Mouse (Mus musculus): ENCODE results near the gene Spsb2. TPM values are rescaled to one million over a fixed set of nuclear protein-coding genes. Genes with fewer than 3 reads are reported as not detected.

The Spsb2 gene
- polyA plus RNA-seq, 1 experiment from 2014 or later: 8.0 TPM

DNA sequence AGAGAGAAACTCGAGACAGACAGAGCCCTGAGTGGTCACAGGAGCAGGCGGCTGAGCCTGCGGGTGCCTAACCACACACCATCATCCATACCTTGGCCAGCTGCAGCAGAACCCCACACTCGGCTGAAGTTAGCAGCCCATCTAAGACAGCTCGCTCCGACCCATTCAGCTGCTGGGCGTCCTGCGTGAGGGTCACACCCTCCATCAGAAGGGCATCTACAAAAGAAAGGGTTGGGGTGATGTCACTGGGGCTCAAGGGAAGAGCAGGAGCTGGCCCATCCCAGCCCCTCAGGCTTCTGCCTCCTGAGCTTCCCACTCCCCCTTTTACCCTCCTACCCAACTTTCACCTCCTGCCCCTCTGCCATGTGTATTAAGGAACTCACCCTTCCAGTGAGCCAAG is 42.1 kb downstream of the Spsb2 start:
- Histone ChIP-seq H3K4me2 (replicated peaks; ENCODE audit: low read depth, low read length) (no peak overlapping the region), H3K27me3 (ENCODE audit: control insufficient read depth, insufficient read depth, low read length) (no peaks in the 10 kb centered on the region), H3K4me3 (ENCODE audit: low read depth, low read length) (no peak overlapping the region), H3K9me3 (ENCODE audit: control insufficient read depth, low read depth, low read length) (no peaks in the 10 kb centered on the region), H3K27ac (ENCODE audit: low read length) (no peak overlapping the region), H3K9ac (replicated peaks; ENCODE audit: low read depth, low read length) (no peak overlapping the region), H3K36me3 (ENCODE audit: control insufficient read depth, insufficient read depth, low read length) (peaks cover 5% of the 10 kb centered on the region), H3K4me1 (ENCODE audit: control insufficient read depth, insufficient read depth, low read length) (0 out of 2 replicates have a peak, but pooled peaks cover 4% of the 10 kb centered on the region)
- ATAC-seq (ENCODE audit: insufficient number of reproducible peaks, insufficient read depth, low FRiP score, low read depth): no peak
- WGBS: 48% methylated on average over 8 of the region's 8 CpGs

GRCm38 (mm10) chr6:124854647-124855046 is 46.2 kb downstream of the Spsb2 start:
- no peak for ATAC-seq (ENCODE audit: insufficient number of reproducible peaks, insufficient read depth, low FRiP score, low read depth)
- H3K9ac ChIP-seq (replicated peaks; ENCODE audit: low read depth, low read length): no peak overlapping the region
- H3K9me3 ChIP-seq (ENCODE audit: control insufficient read depth, low read depth, low read length): no peaks in the 10 kb centered on the region
- H3K36me3 ChIP-seq (ENCODE audit: control insufficient read depth, insufficient read depth, low read length): no peaks in the 10 kb centered on the region; the same call in none of the 2 replicates
- 62% methylated on average over 12 of the region's 12 CpGs for WGBS
- no peak overlapping the region for H3K4me2 ChIP-seq (replicated peaks; ENCODE audit: low read depth, low read length)
- no peak overlapping the region for H3K27ac ChIP-seq (ENCODE audit: low read length)
- no peaks in the 10 kb centered on the region for H3K27me3 ChIP-seq (ENCODE audit: control insufficient read depth, insufficient read depth, low read length)
- H3K4me3 ChIP-seq (ENCODE audit: low read depth, low read length): no peak overlapping the region
- peaks cover 4% of the 10 kb centered on the region; the same call in 1 of the 2 replicates for H3K4me1 ChIP-seq (ENCODE audit: control insufficient read depth, insufficient read depth, low read length)

DNA sequence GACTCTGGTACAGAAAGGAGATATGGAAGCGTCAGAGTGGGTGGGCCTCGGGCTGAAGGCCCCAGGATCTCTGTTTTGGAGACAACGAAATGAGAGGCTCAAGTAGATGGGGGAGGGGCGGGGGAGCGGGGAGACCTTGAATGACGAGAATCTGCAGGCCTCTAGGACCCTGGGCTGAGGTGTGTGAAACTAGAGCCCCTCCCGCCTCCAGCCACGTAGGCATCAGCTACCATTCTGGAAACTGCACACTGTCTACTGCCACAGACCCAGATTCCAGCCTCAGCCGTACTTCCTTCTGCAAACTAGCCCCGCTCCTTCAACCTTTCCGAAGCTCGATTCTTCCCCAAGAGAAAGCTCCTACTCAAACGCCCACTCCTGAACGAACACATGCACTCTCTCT is 47.9 kb downstream of the Spsb2 start:
- no peak for ATAC-seq (ENCODE audit: insufficient number of reproducible peaks, insufficient read depth, low FRiP score, low read depth)
- Histone ChIP-seq H3K4me1 (ENCODE audit: control insufficient read depth, insufficient read depth, low read length) (peaks cover 8% of the 10 kb centered on the region; the same call in 1 of the 2 replicates), H3K4me3 (ENCODE audit: low read depth, low read length) (peak overlapping the region; percentile 66), H3K9ac (replicated peaks; ENCODE audit: low read depth, low read length) (peak overlapping the region; percentile 93; the same call in 1 of the 2 replicates), H3K9me3 (ENCODE audit: control insufficient read depth, low read depth, low read length) (no peaks in the 10 kb centered on the region), H3K36me3 (ENCODE audit: control insufficient read depth, insufficient read depth, low read length) (no peaks in the 10 kb centered on the region; the same call in none of the 2 replicates), H3K27me3 (ENCODE audit: control insufficient read depth, insufficient read depth, low read length) (no peaks in the 10 kb centered on the region), H3K27ac (ENCODE audit: low read length) (peak overlapping the region; percentile 96), H3K4me2 (replicated peaks; ENCODE audit: low read depth, low read length) (peak overlapping the region; percentile 73)
- 4% methylated on average over 14 of the region's 14 CpGs for WGBS

- WGBS: under 1% methylated on average over 86 of the region's 86 CpGs
- Histone ChIP-seq H3K9me3 (ENCODE audit: control insufficient read depth, low read depth, low read length) (no peaks in the 10 kb centered on the region), H3K36me3 (ENCODE audit: control insufficient read depth, insufficient read depth, low read length) (no peaks in the 10 kb centered on the region; the same call in none of the 2 replicates), H3K4me2 (replicated peaks; ENCODE audit: low read depth, low read length) (peak within 1 kb of the TSS; percentile 73), H3K4me3 (ENCODE audit: low read depth, low read length) (peak within 1 kb of the TSS; percentile 66), H3K27me3 (ENCODE audit: control insufficient read depth, insufficient read depth, low read length) (no peaks in the 10 kb centered on the region), H3K27ac (ENCODE audit: low read length) (peak within 1 kb of the TSS; percentile 96), H3K9ac (replicated peaks; ENCODE audit: low read depth, low read length) (peak within 1 kb of the TSS; percentile 93), H3K4me1 (ENCODE audit: control insufficient read depth, insufficient read depth, low read length) (peaks cover 8% of the 10 kb centered on the region; the same call in 1 of the 2 replicates)
- peak; percentile 83 for ATAC-seq (ENCODE audit: insufficient number of reproducible peaks, insufficient read depth, low FRiP score, low read depth)
Observed at GRCm38 (mm10) chr6:124856916-124857839, 48.7 kb downstream of the Spsb2 start, which contains the start of gene P3h3. Gene P3h3, minus strand, starts transcription at chr6:124857752.

GRCm38 (mm10) chr6:124857840-124858530 is 49.5 kb downstream of the Spsb2 start:
- H3K4me3 ChIP-seq (ENCODE audit: low read depth, low read length): peak overlapping the region; percentile 66
- H3K27me3 ChIP-seq (ENCODE audit: control insufficient read depth, insufficient read depth, low read length): no peaks in the 10 kb centered on the region
- WGBS: 23% methylated on average over 26 of the region's 26 CpGs
- H3K9ac ChIP-seq (replicated peaks; ENCODE audit: low read depth, low read length): peak overlapping the region; percentile 93; the same call in 1 of the 2 replicates
- H3K4me1 ChIP-seq (ENCODE audit: control insufficient read depth, insufficient read depth, low read length): peaks cover 11% of the 10 kb centered on the region; the same call in 1 of the 2 replicates
- H3K27ac ChIP-seq (ENCODE audit: low read length): peak overlapping the region; percentile 96; the same call in 1 of the 2 replicates
- peak overlapping the region; percentile 73 for H3K4me2 ChIP-seq (replicated peaks; ENCODE audit: low read depth, low read length)
- ATAC-seq (ENCODE audit: insufficient number of reproducible peaks, insufficient read depth, low FRiP score, low read depth): no peak
- no peaks in the 10 kb centered on the region; the same call in 1 of the 2 replicates for H3K36me3 ChIP-seq (ENCODE audit: control insufficient read depth, insufficient read depth, low read length)
- H3K9me3 ChIP-seq (ENCODE audit: control insufficient read depth, low read depth, low read length): no peaks in the 10 kb centered on the region

DNA sequence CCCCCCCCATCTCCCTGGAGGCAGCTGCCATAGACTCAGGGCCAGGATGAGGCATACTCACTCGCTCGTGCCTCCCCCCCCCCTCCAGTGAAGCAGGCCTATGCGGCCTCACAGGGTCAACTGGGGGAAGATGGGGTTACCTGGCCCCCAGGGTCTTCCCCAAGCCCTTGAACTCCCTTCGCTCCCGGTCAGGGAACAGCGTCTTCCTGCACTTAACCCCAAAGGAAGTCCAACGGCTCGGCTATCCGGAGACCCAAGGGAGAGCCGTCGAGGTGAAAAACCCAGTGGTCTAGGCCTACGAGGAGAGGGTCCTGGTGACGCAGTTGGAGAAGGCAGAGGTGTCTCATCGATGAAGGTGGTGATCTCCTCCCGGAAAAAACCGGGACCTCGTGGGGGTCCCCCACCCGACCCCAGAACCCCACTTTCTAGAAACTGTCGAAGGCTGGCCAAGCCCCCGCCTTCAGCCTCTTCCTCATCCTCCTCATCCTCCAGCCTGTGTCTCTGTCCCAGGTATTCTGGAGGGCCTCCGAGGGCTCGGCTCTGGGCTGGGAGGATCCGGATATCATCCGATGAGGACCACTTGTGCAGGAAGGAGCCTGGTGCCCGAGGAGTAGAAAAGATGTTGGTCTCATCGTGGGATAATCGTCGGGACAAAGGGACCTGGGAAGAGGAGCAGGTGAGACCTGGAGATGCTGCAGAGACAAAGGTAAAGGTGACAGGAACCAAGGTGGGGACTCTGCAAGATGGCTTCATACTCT is 50.3 kb downstream of the Spsb2 start:
- Histone ChIP-seq H3K36me3 (ENCODE audit: control insufficient read depth, insufficient read depth, low read length) (no peaks in the 10 kb centered on the region; the same call in 1 of the 2 replicates), H3K4me3 (ENCODE audit: low read depth, low read length) (no peak overlapping the region), H3K27me3 (ENCODE audit: control insufficient read depth, insufficient read depth, low read length) (no peaks in the 10 kb centered on the region), H3K9me3 (ENCODE audit: control insufficient read depth, low read depth, low read length) (no peaks in the 10 kb centered on the region), H3K4me2 (replicated peaks; ENCODE audit: low read depth, low read length) (0 out of 2 replicates have a peak overlapping the region, but pooled peaks have one; percentile 73), H3K27ac (ENCODE audit: low read length) (no peak overlapping the region), H3K9ac (replicated peaks; ENCODE audit: low read depth, low read length) (no peak overlapping the region), H3K4me1 (ENCODE audit: control insufficient read depth, insufficient read depth, low read length) (peaks cover 15% of the 10 kb centered on the region; the same call in 1 of the 2 replicates)
- no peak for ATAC-seq (ENCODE audit: insufficient number of reproducible peaks, insufficient read depth, low FRiP score, low read depth)
- 70% methylated on average over 28 of the region's 28 CpGs for WGBS

- ATAC-seq (ENCODE audit: insufficient number of reproducible peaks, insufficient read depth, low FRiP score, low read depth): no peak
- Histone ChIP-seq H3K27ac (ENCODE audit: low read length) (no peak overlapping the region), H3K9ac (replicated peaks; ENCODE audit: low read depth, low read length) (no peak overlapping the region), H3K36me3 (ENCODE audit: control insufficient read depth, insufficient read depth, low read length) (no peaks in the 10 kb centered on the region), H3K27me3 (ENCODE audit: control insufficient read depth, insufficient read depth, low read length) (no peaks in the 10 kb centered on the region), H3K4me1 (ENCODE audit: control insufficient read depth, insufficient read depth, low read length) (peaks cover 17% of the 10 kb centered on the region; the same call in 1 of the 2 replicates), H3K4me3 (ENCODE audit: low read depth, low read length) (no peak overlapping the region), H3K4me2 (replicated peaks; ENCODE audit: low read depth, low read length) (no peak overlapping the region), H3K9me3 (ENCODE audit: control insufficient read depth, low read depth, low read length) (no peaks in the 10 kb centered on the region)
- WGBS: 9% methylated on average over 12 of the region's 12 CpGs
Observed at GRCm38 (mm10) chr6:124859725-124860124, 51.3 kb downstream of the Spsb2 start.

Measured in stomach, embryonic 14.5 days (tissue).